Mouse (Mus musculus): ENCODE measurements around the gene Gps1.
A peak's percentile ranks its signal among the peaks of the same experiment; 100 is the strongest.

The Gps1 gene

GRCm38 (mm10) chr11:120788460-120788859 lies 4.4 kb downstream of the Gps1 start:
- DNase-seq, result peak; percentile 4

- peak; percentile 6 for DNase-seq
Measured at GRCm38 (mm10) chr11:120789355-120789754, 5.3 kb downstream of the Gps1 start.

- DNase-seq, result peak; percentile 4
Measured at GRCm38 (mm10) chr11:120789810-120790209, 5.7 kb downstream of the Gps1 start.

GRCm38 (mm10) chr11:120792652-120793051 lies 8.6 kb downstream of the Gps1 start:
- DNase-seq, result no peak

GRCm38 (mm10) chr11:120795756-120796613 lies 11.9 kb downstream of the Gps1 start, which contains the start of gene Dus1l:
Gene Dus1l (minus strand): TSS chr11:120796403.
- DNase-seq, result peak; percentile 95

GRCm38 (mm10) chr11:120796614-120796946 lies 12.5 kb downstream of the Gps1 start:
- DNase-seq, result no peak

GRCm38 (mm10) chr11:120798244-120798643 lies 14.2 kb downstream of the Gps1 start:
- no peak for DNase-seq

GRCm38 (mm10) chr11:120799316-120799890 lies 15.3 kb downstream of the Gps1 start:
- DNase-seq, result no peak

GRCm38 (mm10) chr11:120800061-120800904 lies 16.2 kb downstream of the Gps1 start:
- peak; percentile 74 for DNase-seq

GRCm38 (mm10) chr11:120804274-120804673 lies 20.2 kb downstream of the Gps1 start:
- no peak for DNase-seq

- no peak for DNase-seq
Measured at GRCm38 (mm10) chr11:120804769-120805168, 20.7 kb downstream of the Gps1 start.

GRCm38 (mm10) chr11:120805375-120806298 lies 21.6 kb downstream of the Gps1 start:
- no peak for DNase-seq

GRCm38 (mm10) chr11:120808010-120808409 lies 23.9 kb downstream of the Gps1 start:
- DNase-seq, result no peak

- peak; percentile 18 for DNase-seq
Measured at GRCm38 (mm10) chr11:120812068-120812467, 28.0 kb downstream of the Gps1 start.

- DNase-seq, result no peak
Measured at GRCm38 (mm10) chr11:120817358-120817757, 33.3 kb downstream of the Gps1 start.

- peak; percentile 35 for DNase-seq
Measured at GRCm38 (mm10) chr11:120818251-120818650, 34.2 kb downstream of the Gps1 start.

GRCm38 (mm10) chr11:120819556-120819955 lies 35.5 kb downstream of the Gps1 start:
- DNase-seq, result peak; percentile 82

- peak; percentile 61 for DNase-seq
Measured at GRCm38 (mm10) chr11:120820546-120820945, 36.5 kb downstream of the Gps1 start.

GRCm38 (mm10) chr11:120821076-120821922 lies 37.2 kb downstream of the Gps1 start:
- DNase-seq, result peak; percentile 54

- DNase-seq, result peak; percentile 48
Measured at GRCm38 (mm10) chr11:120822321-120822720, 38.2 kb downstream of the Gps1 start.

- no peak for DNase-seq
Measured at GRCm38 (mm10) chr11:120822831-120823550, 38.9 kb downstream of the Gps1 start.
